Mouse (Mus musculus) hindbrain, embryonic 16.5 days (tissue): ENCODE data around the gene Plcb2. TPM values are rescaled to one million over a fixed set of nuclear protein-coding genes. Genes with fewer than 3 reads are reported as not detected.

Experiments
- ATAC-seq: fragments of 200-750 bp; cut with Nextera tagmentation; 2 replicates; pipeline ENCODE4 v1.8.0; 2017; ENCODE audit warnings: moderate TSS enrichment, moderate library complexity
- H3K27ac ChIP-seq: fragments of 300-500 bp; sonication (generic); 2 replicates; pipeline ENCODE4 v1.5.1; 2014; ENCODE audit warnings: low read depth, mild to moderate bottlenecking, control low read depth, low read length, moderate library complexity
- H3K27me3 ChIP-seq: fragments of 300-500 bp; sonication (generic); replicated peaks from 2 replicates; pipeline ENCODE4 v1.6.1; 2014; ENCODE audit warnings: low read length; ENCODE audit not compliant: control insufficient read depth, insufficient read depth
- H3K36me3 ChIP-seq: fragments of 300-500 bp; sonication (generic); 2 replicates; pipeline ENCODE4 v1.6.1; 2014; ENCODE audit warnings: mild to moderate bottlenecking, low read length, moderate library complexity, mixed read lengths; ENCODE audit not compliant: control insufficient read depth, insufficient read depth
- H3K4me1 ChIP-seq: fragments of 300-500 bp; sonication (generic); 2 replicates; pipeline ENCODE4 v1.6.1; 2014; ENCODE audit warnings: low read depth, low read length; ENCODE audit not compliant: control insufficient read depth, insufficient read depth
- H3K4me2 ChIP-seq: fragments of 300-500 bp; sonication (generic); 2 replicates; pipeline ENCODE4 v1.6.1; 2014; ENCODE audit warnings: mild to moderate bottlenecking, low read length, control low read depth, moderate library complexity
- H3K4me3 ChIP-seq: fragments of 300-500 bp; sonication (generic); 2 replicates; pipeline ENCODE4 v1.5.1; 2014; ENCODE audit warnings: mild to moderate bottlenecking, low read length, control low read depth, moderate library complexity
- H3K9ac ChIP-seq: fragments of 300-500 bp; sonication (generic); 2 replicates; pipeline ENCODE4 v1.6.1; 2014; ENCODE audit warnings: low read depth, mild to moderate bottlenecking, control low read depth, low read length, moderate library complexity
- H3K9me3 ChIP-seq: fragments of 300-500 bp; sonication (generic); 2 replicates; pipeline ENCODE4 v1.6.1; 2014; ENCODE audit warnings: mild to moderate bottlenecking, low read length, moderate library complexity; ENCODE audit not compliant: control insufficient read depth
- WGBS: fragments of 180-500 bp; shearing (Covaris S2); extraction: QIAGEN DNeasy Blood & Tissue Kit; methylation state at CpG from one replicate; pipeline ENCODE4 v1.1.7; 2014; 5-methylcytosine and 5-hydroxymethylcytosine counted together
- polyA plus RNA-seq: library from polyadenylated mRNA; unstranded; fragments of >200 nt; fragmentation: Nextera tagmentation; extraction: Ambion mirVana; gene quantifications from 2 replicates; pipeline ENCODE4 v1.2.1, GENCODE M21; 2015

Gene Plcb2
- polyA plus RNA-seq, 1 experiment from 2014 or later = 0.88 TPM

- peak within 1 kb of the TSS; percentile 58 for H3K4me3 ChIP-seq
- peak within 1 kb of the TSS; percentile 83 for H3K9ac ChIP-seq
- H3K27me3 ChIP-seq = no peaks in the 10 kb centered on the region
- peak within 1 kb of the TSS; percentile 80 for H3K27ac ChIP-seq
- H3K4me2 ChIP-seq = peak within 1 kb of the TSS; percentile 77
- WGBS = 2% methylated on average over 35 of the region's 37 CpGs
- no peaks in the 10 kb centered on the region for H3K36me3 ChIP-seq
- H3K4me1 ChIP-seq = peaks cover 31% of the 10 kb centered on the region
- H3K9me3 ChIP-seq = no peaks in the 10 kb centered on the region
- ATAC-seq = peak; percentile 41
Measured at GRCm38 (mm10) chr2:118662902-118663803, 65.1 kb downstream of the Plcb2 start, which contains the start of gene Pak6. Pak6 (plus strand) TSS chr2:118663303.

GRCm38 (mm10) chr2:118661891-118662290 is 66.3 kb downstream of the Plcb2 start:
- ATAC-seq = no peak
- peaks cover 26% of the 10 kb centered on the region for H3K4me1 ChIP-seq
- no peaks in the 10 kb centered on the region for H3K36me3 ChIP-seq
- H3K4me2 ChIP-seq = no peak overlapping the region
- WGBS = 84% methylated on average over 9 of the region's 9 CpGs
- H3K9ac ChIP-seq = no peak overlapping the region
- H3K4me3 ChIP-seq = no peak overlapping the region
- no peaks in the 10 kb centered on the region for H3K9me3 ChIP-seq
- H3K27me3 ChIP-seq = no peaks in the 10 kb centered on the region
- H3K27ac ChIP-seq = no peak overlapping the region

- Histone ChIP-seq H3K4me1 (peaks cover 22% of the 10 kb centered on the region), H3K36me3 (no peaks in the 10 kb centered on the region), H3K9me3 (no peaks in the 10 kb centered on the region), H3K4me3 (peak overlapping the region; percentile 41), H3K9ac (peak overlapping the region; percentile 64), H3K27ac (peak overlapping the region; percentile 59), H3K4me2 (peak overlapping the region; percentile 69), H3K27me3 (no peaks in the 10 kb centered on the region)
- WGBS = 0% methylated on average over 4 of the region's 4 CpGs
- ATAC-seq = peak; percentile 77
Measured at GRCm38 (mm10) chr2:118659998-118660452, 68.2 kb downstream of the Plcb2 start.

- 0 out of 2 replicates have a peak, but pooled peaks have one; percentile 0 for ATAC-seq
- Histone ChIP-seq H3K4me1 (peaks cover 18% of the 10 kb centered on the region), H3K9me3 (no peaks in the 10 kb centered on the region), H3K4me2 (peak overlapping the region; percentile 69), H3K27ac (no peak overlapping the region; the same call in 1 of the 2 replicates), H3K27me3 (no peaks in the 10 kb centered on the region), H3K4me3 (no peak overlapping the region; the same call in none of the 2 replicates), H3K9ac (peak overlapping the region; percentile 64; the same call in 1 of the 2 replicates), H3K36me3 (no peaks in the 10 kb centered on the region)
- 86% methylated on average over 12 of the region's 12 CpGs for WGBS
Measured at GRCm38 (mm10) chr2:118659493-118659892, 68.7 kb downstream of the Plcb2 start.

GRCm38 (mm10) chr2:118659077-118659476 is 69.2 kb downstream of the Plcb2 start:
- no peak overlapping the region for H3K27ac ChIP-seq
- H3K4me1 ChIP-seq = peaks cover 16% of the 10 kb centered on the region
- no peaks in the 10 kb centered on the region for H3K36me3 ChIP-seq
- H3K4me3 ChIP-seq = no peak overlapping the region
- H3K27me3 ChIP-seq = no peaks in the 10 kb centered on the region
- H3K9me3 ChIP-seq = no peaks in the 10 kb centered on the region
- no peak overlapping the region for H3K4me2 ChIP-seq
- WGBS = 77% methylated on average over 1 of the region's 1 CpGs
- ATAC-seq = no peak
- H3K9ac ChIP-seq = no peak overlapping the region

- ATAC-seq = no peak
- 46% methylated on average over 4 of the region's 4 CpGs for WGBS
Measured at GRCm38 (mm10) chr2:118658457-118658856, 69.8 kb downstream of the Plcb2 start.

More at GRCm38 (mm10) chr2:118658457-118658856, 69.8 kb downstream of the Plcb2 start:
- H3K27me3 ChIP-seq = no peaks in the 10 kb centered on the region
- H3K4me1 ChIP-seq = peaks cover 16% of the 10 kb centered on the region
- H3K9ac ChIP-seq = no peak overlapping the region
- H3K27ac ChIP-seq = no peak overlapping the region
- no peaks in the 10 kb centered on the region for H3K36me3 ChIP-seq
- H3K4me3 ChIP-seq = no peak overlapping the region
- H3K4me2 ChIP-seq = no peak overlapping the region
- no peaks in the 10 kb centered on the region for H3K9me3 ChIP-seq

Other genes with a start within 250 kb of the Plcb2 start
- 315 and 340 TPM in 2 replicates for gene Srp14, start 248.7 kb downstream of the Plcb2 start, polyA plus RNA-seq
- 1.6 and 1.9 TPM in 2 replicates for gene Bmf, start 178.8 kb downstream of the Plcb2 start, polyA plus RNA-seq
- gene Bub1b, start 130.2 kb downstream of the Plcb2 start, polyA plus RNA-seq = 13.8 and 16.9 TPM in 2 replicates
- gene Pak6, start 65.1 kb downstream of the Plcb2 start, polyA plus RNA-seq = 45.0 and 53.9 TPM in 2 replicates
- gene Ankrd63, start 24.5 kb downstream of the Plcb2 start, polyA plus RNA-seq = 0.03 TPM in 1 of 2 replicates, not detected in the other
- 20.2 and 20.4 TPM in 2 replicates for gene Inafm2, start 17.3 kb upstream of the Plcb2 start, polyA plus RNA-seq
- gene Ccdc9b, start 34.2 kb upstream of the Plcb2 start, polyA plus RNA-seq = 1.0 and 1.3 TPM in 2 replicates
- gene Phgr1, start 44.3 kb upstream of the Plcb2 start, polyA plus RNA-seq = not detected in 2 replicates
- 82.9 and 87.0 TPM in 2 replicates for gene Disp2, start 51.3 kb upstream of the Plcb2 start, polyA plus RNA-seq
- gene Knstrn, start 85.6 kb upstream of the Plcb2 start, polyA plus RNA-seq = 22.0 and 22.5 TPM in 2 replicates
- gene Ivd, start 133.5 kb upstream of the Plcb2 start, polyA plus RNA-seq = 52.2 and 56.1 TPM in 2 replicates
- gene Bahd1, start 171.9 kb upstream of the Plcb2 start, polyA plus RNA-seq = 6.2 and 6.5 TPM in 2 replicates
- 5.3 and 7.3 TPM in 2 replicates for gene Chst14, start 198.1 kb upstream of the Plcb2 start, polyA plus RNA-seq